Mouse (Mus musculus) heart, embryonic 11.5 days (tissue): ENCODE data around the gene Zfp607a. TPM values are rescaled to one million over a fixed set of nuclear protein-coding genes. Genes with fewer than 3 reads are reported as not detected.
A peak's percentile ranks its signal among the peaks of the same experiment; 100 is the strongest.

Experiments
- ATAC-seq: fragments of 200-750 bp; cut with Nextera tagmentation; replicated peaks from 2 replicates; pipeline ENCODE4 v1.8.0; 2017; ENCODE audit warnings: moderate library complexity; ENCODE audit not compliant: insufficient number of reproducible peaks, low FRiP score, low TSS enrichment
- H3K27ac ChIP-seq: fragments of 300-500 bp; sonication (generic); 2 replicates; pipeline ENCODE4 v1.5.1; 2014; ENCODE audit warnings: mild to moderate bottlenecking, low read depth, low read length
- H3K27me3 ChIP-seq: fragments of 300-500 bp; sonication (generic); 2 replicates; pipeline ENCODE4 v1.6.1; 2014; ENCODE audit warnings: mild to moderate bottlenecking, low read length, mixed read lengths; ENCODE audit not compliant: control insufficient read depth, insufficient read depth
- H3K36me3 ChIP-seq: fragments of 300-500 bp; sonication (generic); 2 replicates; pipeline ENCODE4 v1.6.1; 2014; ENCODE audit warnings: mild to moderate bottlenecking, low read length, moderate library complexity, mixed read lengths; ENCODE audit not compliant: control insufficient read depth, insufficient read depth
- H3K4me1 ChIP-seq: fragments of 300-500 bp; sonication (generic); 2 replicates; pipeline ENCODE4 v1.6.1; 2014; ENCODE audit warnings: low read length; ENCODE audit not compliant: control insufficient read depth, insufficient read depth
- H3K4me2 ChIP-seq: fragments of 300-500 bp; sonication (generic); 2 replicates; pipeline ENCODE4 v1.6.1; 2014; ENCODE audit warnings: mild to moderate bottlenecking, moderate library complexity
- H3K4me3 ChIP-seq: fragments of 300-500 bp; sonication (generic); 2 replicates; pipeline ENCODE4 v1.5.1; 2014; ENCODE audit warnings: low read depth, low read length
- H3K9ac ChIP-seq: fragments of 300-500 bp; sonication (generic); 2 replicates; pipeline ENCODE4 v1.6.1; 2014; ENCODE audit warnings: mild to moderate bottlenecking, low read depth, low read length, moderate library complexity
- H3K9me3 ChIP-seq: fragments of 300-500 bp; sonication (generic); replicated peaks from 2 replicates; pipeline ENCODE4 v1.6.1; 2016; ENCODE audit warnings: low read length; ENCODE audit not compliant: control insufficient read depth
- WGBS: fragments of 180-500 bp; shearing (Covaris S2); extraction: QIAGEN DNeasy Blood & Tissue Kit; methylation state at CpG from one replicate; pipeline ENCODE4 v1.1.7; 2014; ENCODE audit not compliant: insufficient replicate concordance; 5-methylcytosine and 5-hydroxymethylcytosine counted together
- polyA plus RNA-seq: library from polyadenylated mRNA; unstranded; fragments of >200 nt; fragmentation: Nextera tagmentation; extraction: Ambion mirVana; gene quantifications from 2 replicates; pipeline ENCODE4 v1.2.1, GENCODE M21; 2014

Gene Zfp607a
- polyA plus RNA-seq, 1 experiment from 2014 or later = 3.7 TPM

DNA sequence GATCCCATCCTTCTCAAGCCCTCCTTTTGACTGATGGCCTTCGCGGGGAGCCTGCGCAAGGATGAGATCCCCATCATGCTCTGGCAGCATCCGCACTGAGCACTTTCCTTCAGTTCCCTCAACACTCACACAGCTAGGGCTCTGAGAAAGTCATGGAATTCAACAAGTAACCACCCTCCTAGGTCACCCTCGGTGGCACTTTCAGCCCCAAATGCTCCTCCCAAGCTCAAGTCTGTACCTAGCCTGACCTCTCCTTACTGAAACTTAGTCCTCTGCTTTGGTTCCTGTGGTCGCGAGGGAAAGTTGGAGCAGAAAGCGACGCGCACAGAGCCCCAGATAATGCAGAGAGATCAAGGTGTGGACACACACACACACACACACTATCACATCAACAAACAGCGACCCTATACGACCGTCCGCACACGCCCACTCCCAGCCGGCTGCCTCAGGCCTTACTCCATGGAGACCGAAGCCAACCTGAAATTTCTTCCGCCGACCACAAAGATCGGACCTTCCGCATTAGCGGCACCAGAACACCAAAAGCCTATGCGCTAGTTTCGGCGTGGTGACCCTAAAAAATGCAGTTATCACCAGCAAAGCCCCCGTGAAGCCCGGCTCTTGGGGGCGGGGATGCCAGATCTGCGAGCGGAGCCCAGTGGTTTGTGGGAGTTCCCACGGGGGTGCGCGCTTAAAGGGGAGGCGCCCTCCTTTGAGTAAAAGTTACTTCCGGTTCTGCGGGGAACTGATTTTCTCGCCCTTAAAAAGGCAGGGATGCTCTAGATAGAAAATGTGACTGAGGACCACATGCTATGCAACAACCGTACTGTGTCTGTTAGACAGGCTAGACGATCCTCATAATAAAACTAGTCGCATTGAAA, 71.7 kb downstream of the Zfp607a start, which contains the start of gene Zfp974:
Gene Zfp974 (minus strand): TSS at position 643 of the 878 bp plus-strand sequence.
- no peaks in the 10 kb centered on the region for H3K27me3 ChIP-seq
- H3K4me2 ChIP-seq = peak within 1 kb of the TSS; percentile 81
- H3K9ac ChIP-seq = peak within 1 kb of the TSS; percentile 86
- H3K36me3 ChIP-seq = no peaks in the 10 kb centered on the region
- H3K27ac ChIP-seq = 0 out of 2 replicates have a peak within 1 kb of the TSS, but pooled peaks have one; percentile 47
- H3K4me3 ChIP-seq = peak within 1 kb of the TSS; percentile 76
- ATAC-seq = peak; percentile 72
- 5% methylated on average over 40 of the region's 40 CpGs for WGBS
- H3K4me1 ChIP-seq = peaks cover 6% of the 10 kb centered on the region; the same call in 1 of the 2 replicates
- no peaks in the 10 kb centered on the region for H3K9me3 ChIP-seq

Other genes starting within 250 kb of the Zfp607a start
- not detected in 2 replicates for gene Ttc9b, start 203.6 kb upstream of the Zfp607a start, polyA plus RNA-seq
- 3.0 and 3.6 TPM in 2 replicates for gene Map3k10, start 182.9 kb upstream of the Zfp607a start, polyA plus RNA-seq
- gene Zfp607b, start 168.2 kb upstream of the Zfp607a start, polyA plus RNA-seq = 1.7 and 3.1 TPM in 2 replicates
- 21.8 and 22.5 TPM in 2 replicates for gene Zfp60, start 126.1 kb upstream of the Zfp607a start, polyA plus RNA-seq
- 1.5 and 2.1 TPM in 2 replicates for gene Zfp626, start 50.3 kb upstream of the Zfp607a start, polyA plus RNA-seq
- 5.5 and 6.5 TPM in 2 replicates for gene Zfp59, start 18.9 kb upstream of the Zfp607a start, polyA plus RNA-seq
- gene Zfp974, start 71.9 kb downstream of the Zfp607a start, polyA plus RNA-seq = 7.5 and 8.1 TPM in 2 replicates
- 11.8 and 13.8 TPM in 2 replicates for gene Zfp780b, start 121.6 kb downstream of the Zfp607a start, polyA plus RNA-seq
- gene Zfp850, start 156.6 kb downstream of the Zfp607a start, polyA plus RNA-seq = 2.7 and 5.4 TPM in 2 replicates
- 276 and 283 TPM in 2 replicates for gene Psmc4, start 192.6 kb downstream of the Zfp607a start, polyA plus RNA-seq
- gene Fcgbp, start 213.7 kb downstream of the Zfp607a start, polyA plus RNA-seq = 0.24 TPM in 1 of 2 replicates, not detected in the other